In genomic region chr4:82704079-82704830, GRCm38 (mm10) we compare ENCODE assay signal across 12 mouse cellular contexts. TPM values are rescaled to one million over a fixed set of nuclear protein-coding genes. Genes with fewer than 3 reads are reported as not detected.
A peak's percentile ranks its signal among the peaks of the same experiment; 100 is the strongest.
DNase-seq lines count a peak whose midpoint lies in the region; ATAC-seq and TF ChIP-seq lines count a peak whose summit lies in the region.
"Had no signal": no experiment of that assay in that cellular context is flagged by ENCODE, and none has a peak within 500 bp of the region (broad histone marks: within the 10 kb centered on the region; RNA-seq: fewer than 3 reads in every experiment).

No protein-coding gene starts in this region.

- peak overlapping the region; percentile 24; the same call in 1 of the 2 replicates for H3K4me3 ChIP-seq in left cerebral cortex, adult 2 months
- peak overlapping the region; percentile 24 for H3K4me3 ChIP-seq in forebrain, embryonic 12.5 days (replicated peaks)
- peak overlapping the region; percentile 6 for H3K4me3 ChIP-seq in hindbrain, embryonic 16.5 days (ENCODE audit: low read length)
- no peak overlapping the region for H3K4me3 ChIP-seq in neural tube, embryonic 14.5 days (ENCODE audit: low read depth, low read length)
- H3K4me3 ChIP-seq in thymus, adult 2 months (ENCODE audit: control insufficient read depth, insufficient read depth, low read length) = no peak overlapping the region
- H3K4me3 ChIP-seq: limb, embryonic 15.5 days had no signal

- intact Hi-C loops in left cerebral cortex, adult 2 months (cut with DNase I) = no loop called here
- intact Hi-C loops in left cerebral cortex, postnatal 4 days (cut with DNase I) = no loop called here

- TF ChIP-seq CTCF in left cerebral cortex, adult 2 months (IDR thresholded peaks at IDR 0.05) = no peak
- TF ChIP-seq CTCF in thymus, adult 2 months (IDR thresholded peaks at IDR 0.05; ENCODE audit: borderline replicate concordance, control insufficient read depth, extremely low read depth, insufficient read depth, low read length, poor library complexity) = no peak

- no peak for DNase-seq in left cerebral cortex, adult 2 months (ENCODE audit: extremely low spot score in 1 of 2, low spot score in 2 of 2)
- DNase-seq in left cerebral cortex, postnatal 4 days = no peak
- no peak for DNase-seq in cerebellum, adult 9-11 months
- DNase-seq in thymus, adult 2 months = no peak
- DNase-seq in testis, postnatal 10 days (ENCODE audit: low spot score) = no peak
- DNase-seq: cerebellum, postnatal 36 days; kidney, postnatal 14 days had no signal

- H3K4me2 ChIP-seq in forebrain, embryonic 12.5 days = peak overlapping the region; percentile 44
- peak overlapping the region; percentile 40 for H3K4me2 ChIP-seq in hindbrain, embryonic 16.5 days (ENCODE audit: low read length)
- H3K4me2 ChIP-seq in neural tube, embryonic 14.5 days (ENCODE audit: low read depth, low read length) = peak overlapping the region; percentile 36
- H3K4me2 ChIP-seq: limb, embryonic 15.5 days had no signal

- no peaks in the 10 kb centered on the region for H3K36me3 ChIP-seq in forebrain, embryonic 12.5 days (replicated peaks)
- no peaks in the 10 kb centered on the region for H3K36me3 ChIP-seq in hindbrain, embryonic 16.5 days (ENCODE audit: control insufficient read depth, insufficient read depth, low read length)
- H3K36me3 ChIP-seq in neural tube, embryonic 14.5 days (ENCODE audit: control insufficient read depth, insufficient read depth, low read length) = no peaks in the 10 kb centered on the region
- no peaks in the 10 kb centered on the region for H3K36me3 ChIP-seq in thymus, adult 2 months (ENCODE audit: control insufficient read depth, insufficient read depth, low read length)
- H3K36me3 ChIP-seq: limb, embryonic 15.5 days had no signal

- H3K4me1 ChIP-seq in forebrain, embryonic 12.5 days = peaks cover 45% of the 10 kb centered on the region
- H3K4me1 ChIP-seq in hindbrain, embryonic 16.5 days (ENCODE audit: control insufficient read depth, insufficient read depth, low read depth, low read length) = peaks cover 16% of the 10 kb centered on the region
- peaks cover 9% of the 10 kb centered on the region; the same call in 1 of the 2 replicates for H3K4me1 ChIP-seq in neural tube, embryonic 14.5 days (ENCODE audit: control insufficient read depth, insufficient read depth, low read length)
- H3K4me1 ChIP-seq in thymus, adult 2 months (replicated peaks; ENCODE audit: control insufficient read depth, insufficient read depth, low read length) = no peaks in the 10 kb centered on the region

- 29% methylated on average over 19 of the region's 19 CpGs for WGBS in forebrain, embryonic 12.5 days
- WGBS in hindbrain, embryonic 16.5 days = 26% methylated on average over 19 of the region's 19 CpGs
- 25% methylated on average over 19 of the region's 19 CpGs for WGBS in neural tube, embryonic 14.5 days
- WGBS in thymus, adult 2 months = 94% methylated on average over 19 of the region's 19 CpGs

- no peak overlapping the region for H3K27ac ChIP-seq in left cerebral cortex, adult 2 months
- H3K27ac ChIP-seq in forebrain, embryonic 12.5 days = peak overlapping the region; percentile 85
- H3K27ac ChIP-seq in hindbrain, embryonic 16.5 days (ENCODE audit: low read depth, low read length) = peak overlapping the region; percentile 74
- H3K27ac ChIP-seq in neural tube, embryonic 14.5 days (ENCODE audit: low read depth, low read length) = peak overlapping the region; percentile 49; the same call in 1 of the 2 replicates
- no peak overlapping the region for H3K27ac ChIP-seq in thymus, adult 2 months (ENCODE audit: control insufficient read depth, insufficient read depth, low read length)
- H3K27ac ChIP-seq: limb, embryonic 15.5 days had no signal

- H3K9me3 ChIP-seq in forebrain, embryonic 12.5 days = no peaks in the 10 kb centered on the region
- no peaks in the 10 kb centered on the region for H3K9me3 ChIP-seq in hindbrain, embryonic 16.5 days (ENCODE audit: control insufficient read depth, low read length)
- H3K9me3 ChIP-seq in neural tube, embryonic 14.5 days (ENCODE audit: control insufficient read depth, low read length) = no peaks in the 10 kb centered on the region
- H3K9me3 ChIP-seq: limb, embryonic 15.5 days had no signal

- TF ChIP-seq POLR2A in thymus, adult 2 months (IDR thresholded peaks at IDR 0.05; ENCODE audit: control insufficient read depth, extremely low read depth, insufficient read depth, low read length, poor library complexity) = no peak

- H3K9ac ChIP-seq in forebrain, embryonic 12.5 days = no peak overlapping the region; the same call in none of the 2 replicates
- peak overlapping the region; percentile 35; the same call in 1 of the 2 replicates for H3K9ac ChIP-seq in hindbrain, embryonic 16.5 days (ENCODE audit: low read depth, low read length)
- H3K9ac ChIP-seq in neural tube, embryonic 14.5 days (replicated peaks; ENCODE audit: low read depth, low read length) = no peak overlapping the region
- H3K9ac ChIP-seq: limb, embryonic 15.5 days had no signal

- H3K27me3 ChIP-seq in forebrain, embryonic 12.5 days = peaks cover 5% of the 10 kb centered on the region; the same call in 1 of the 2 replicates
- H3K27me3 ChIP-seq in hindbrain, embryonic 16.5 days (replicated peaks; ENCODE audit: control insufficient read depth, insufficient read depth, low read length) = no peaks in the 10 kb centered on the region
- H3K27me3 ChIP-seq in neural tube, embryonic 14.5 days (ENCODE audit: control insufficient read depth, insufficient read depth, low read length) = no peaks in the 10 kb centered on the region
- no peaks in the 10 kb centered on the region for H3K27me3 ChIP-seq in thymus, adult 2 months (ENCODE audit: control insufficient read depth, insufficient read depth, low read length)
- H3K27me3 ChIP-seq: limb, embryonic 15.5 days had no signal

- ATAC-seq in forebrain, embryonic 12.5 days (ENCODE audit: low FRiP score) = peak; percentile 64
- ATAC-seq in hindbrain, embryonic 16.5 days = peak; percentile 40; the same call in 1 of the 2 replicates
- peak; percentile 53; the same call in 1 of the 2 replicates for ATAC-seq in neural tube, embryonic 14.5 days (ENCODE audit: low read depth)
- ATAC-seq: lung, postnatal 0 days had no signal

RNA-seq across cellular contexts. Expression of gene Nfib, which starts 1.3 kb away (rescaled TPM):
- 10 to 100 TPM; 83.8 to 90.1 TPM for total RNA-seq in left cerebral cortex, adult 2 months (2021)
- 100 to 1,000 TPM; 216 to 233 TPM for total RNA-seq in left cerebral cortex, postnatal 4 days (2021)
- polyA plus RNA-seq in forebrain, embryonic 12.5 days (2016; fragmentation: Nextera tagmentation; extraction: Ambion mirVana) = 88.6 and 103 TPM in 2 replicates
- polyA plus RNA-seq in hindbrain, embryonic 16.5 days (2015; fragmentation: Nextera tagmentation; extraction: Ambion mirVana) = 67.4 and 75.7 TPM in 2 replicates
- polyA plus RNA-seq in neural tube, embryonic 14.5 days (2014; fragmentation: Nextera tagmentation; extraction: Ambion mirVana) = 111 and 113 TPM in 2 replicates
- 2.8 and 3.9 TPM in 2 replicates for polyA plus RNA-seq in thymus, adult 2 months (2012; rRNA removed)

Comparison
In these comparisons a context has a peak if more than half of its experiments do, and no peak if none do; other contexts are left out.
1. H3K27ac ChIP-seq: peak in forebrain, embryonic 12.5 days (single experiment), hindbrain, embryonic 16.5 days (single experiment) and neural tube, embryonic 14.5 days (single experiment); none in left cerebral cortex, adult 2 months (single experiment) and thymus, adult 2 months (single experiment).
2. H3K4me3 ChIP-seq: peak in left cerebral cortex, adult 2 months (single experiment), forebrain, embryonic 12.5 days (single experiment) and hindbrain, embryonic 16.5 days (single experiment); none in neural tube, embryonic 14.5 days (single experiment) and thymus, adult 2 months (single experiment).
3. RNA of gene Nfib, which starts 1.3 kb away (polyA plus RNA-seq): 111 to 113 TPM in neural tube, embryonic 14.5 days, 88.6 to 103 TPM in forebrain, embryonic 12.5 days and 67.4 to 75.7 TPM in hindbrain, embryonic 16.5 days; 2.8 to 3.9 TPM in thymus, adult 2 months; every median in the first group is over 10 times any median in the second.
4. Peak in every context shown above with its lines, with median percentiles within 50 percentile points of each other: ATAC-seq and H3K4me2 ChIP-seq.